ENCODE assay signal across 1 mouse cellular context in the genomic region with DNA sequence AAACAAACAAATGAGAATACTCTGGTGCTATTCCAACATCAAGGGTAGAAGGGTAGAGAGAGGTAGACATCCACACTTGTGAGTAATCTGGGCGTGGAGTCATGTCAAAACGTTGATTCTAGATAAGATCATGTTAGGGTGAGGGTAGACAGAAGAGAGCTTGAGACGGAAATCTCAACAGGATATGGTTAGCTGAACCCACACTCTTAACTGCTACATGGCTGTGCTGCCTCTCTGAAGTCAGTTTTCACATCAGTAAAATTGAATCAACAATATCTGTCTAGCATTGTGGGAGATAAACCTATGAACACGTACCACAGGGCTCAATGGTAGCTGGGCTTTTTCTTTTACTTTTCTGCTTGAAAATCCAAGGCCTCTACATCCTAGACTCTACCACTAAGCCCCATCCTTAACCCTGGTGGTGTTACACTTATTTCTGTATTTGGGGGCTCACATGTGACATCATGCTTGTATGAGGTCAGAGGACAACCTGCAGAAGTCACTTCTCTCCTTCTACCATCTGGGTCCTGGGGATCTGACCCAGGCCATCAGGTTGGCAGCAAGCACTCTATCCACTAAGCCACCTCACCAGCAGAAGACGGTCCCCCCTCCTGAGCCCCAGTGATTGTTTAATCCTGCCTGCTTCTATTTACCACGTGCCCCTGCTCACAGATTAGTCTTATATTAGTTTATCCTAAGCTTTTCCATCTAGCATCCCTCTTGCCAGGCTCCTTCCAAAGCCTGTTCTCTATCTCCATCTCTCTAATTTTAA.
TF ChIP-seq lines count a peak whose summit lies in the region.

No protein-coding gene starts in this region.

TF ChIP-seq in MEL, 35 proteins besides CTCF, POLR2A, EP300 and RAD21:
- no peak for TF ChIP-seq ETS1 (IDR thresholded peaks at IDR 0.05; ENCODE audit: low read depth, low read length)
- no peak for TF ChIP-seq CHD1 (IDR thresholded peaks at IDR 0.05; ENCODE audit: low read depth, low read length)
- TF ChIP-seq BHLHE40 (IDR thresholded peaks at IDR 0.05; ENCODE audit: borderline replicate concordance, low read depth, low read length): no peak
- no peak for TF ChIP-seq MEF2A (IDR thresholded peaks at IDR 0.05; ENCODE audit: extremely low read depth, insufficient replicate concordance, low read depth, low read length, poor library complexity, severe bottlenecking)
- no peak for TF ChIP-seq ZNF384 (IDR thresholded peaks at IDR 0.05; ENCODE audit: low read depth, low read length)
- TF ChIP-seq POLR2AphosphoS2 (IDR thresholded peaks at IDR 0.05; ENCODE audit: low read length): no peak
- no peak for TF ChIP-seq MXI1 (IDR thresholded peaks at IDR 0.05; ENCODE audit: low read depth, low read length)
- TF ChIP-seq E2F4 (IDR thresholded peaks at IDR 0.05; ENCODE audit: borderline replicate concordance, low read depth, low read length): no peak
- no peak for TF ChIP-seq MYB (IDR thresholded peaks at IDR 0.05; ENCODE audit: low read depth, low read length)
- TF ChIP-seq GATA1 (IDR thresholded peaks at IDR 0.05; ENCODE audit: low read depth, low read length): 0 out of 2 replicates have a peak, but pooled peaks have one; percentile 16
- no peak for TF ChIP-seq ZKSCAN1 (IDR thresholded peaks at IDR 0.05; ENCODE audit: low read depth, low read length)
- TF ChIP-seq SMC3 (IDR thresholded peaks at IDR 0.05; ENCODE audit: low read depth, low read length): no peak
- no peak for TF ChIP-seq NELFE (IDR thresholded peaks at IDR 0.05; ENCODE audit: low read depth, low read length)
- 0 out of 2 replicates have a peak, but pooled peaks have one; percentile 15 for TF ChIP-seq RCOR1 (IDR thresholded peaks at IDR 0.05; ENCODE audit: low read depth, low read length)
- no peak for TF ChIP-seq MAZ (IDR thresholded peaks at IDR 0.05; ENCODE audit: low read depth, low read length)
TF ChIP-seq in MEL: peak in this region for 2.
